Mouse (Mus musculus): Measurements from ENCODE around the gene Ago4.
"Not testable (repeated sequence)": the region's sequence is repeated elsewhere in the genome, so short reads cannot be mapped to it uniquely, and the experiment has no call there.

The Ago4 gene

GRCm38 (mm10) chr4:126532827-126533728, at the start of gene Ago4:
Ago4 (minus strand) TSS chr4:126533472.
- peak; percentile 37 for DNase-seq (ENCODE audit: low spot score)

- DNase-seq (ENCODE audit: low spot score): no peak
Observed at GRCm38 (mm10) chr4:126579077-126579476, 45.8 kb upstream of the Ago4 start.

GRCm38 (mm10) chr4:126577920-126578319, 44.6 kb upstream of the Ago4 start:
- DNase-seq (ENCODE audit: low spot score): no peak

GRCm38 (mm10) chr4:126576281-126576680, 43.0 kb upstream of the Ago4 start:
- DNase-seq (ENCODE audit: low spot score): no peak

GRCm38 (mm10) chr4:126569783-126570182, 36.5 kb upstream of the Ago4 start:
- no peak for DNase-seq (ENCODE audit: low spot score)

- no peak for DNase-seq (ENCODE audit: low spot score)
Observed at GRCm38 (mm10) chr4:126567243-126567642, 34.0 kb upstream of the Ago4 start.

- no peak for DNase-seq (ENCODE audit: low spot score)
Observed at GRCm38 (mm10) chr4:126563798-126564197, 30.5 kb upstream of the Ago4 start.

GRCm38 (mm10) chr4:126556809-126557711, 23.8 kb upstream of the Ago4 start, which contains the start of gene Clspn:
Clspn (plus strand) TSS chr4:126556935.
- peak; percentile 78 for DNase-seq (ENCODE audit: low spot score)

GRCm38 (mm10) chr4:126554462-126554861, 21.2 kb upstream of the Ago4 start:
- no peak for DNase-seq (ENCODE audit: low spot score)

GRCm38 (mm10) chr4:126553685-126554084, 20.4 kb upstream of the Ago4 start:
- no peak for DNase-seq (ENCODE audit: low spot score)

GRCm38 (mm10) chr4:126553105-126553504, 19.8 kb upstream of the Ago4 start:
- DNase-seq (ENCODE audit: low spot score): no peak

- DNase-seq (ENCODE audit: low spot score): no peak
Observed at GRCm38 (mm10) chr4:126552136-126552535, 18.9 kb upstream of the Ago4 start.

GRCm38 (mm10) chr4:126546183-126546582, 12.9 kb upstream of the Ago4 start:
- DNase-seq (ENCODE audit: low spot score): no peak

- DNase-seq (ENCODE audit: low spot score): no peak
Observed at GRCm38 (mm10) chr4:126545703-126546102, 12.4 kb upstream of the Ago4 start.

- no peak for DNase-seq (ENCODE audit: low spot score)
Observed at GRCm38 (mm10) chr4:126545016-126545415, 11.7 kb upstream of the Ago4 start.

- DNase-seq (ENCODE audit: low spot score): no peak
Observed at GRCm38 (mm10) chr4:126542838-126543237, 9.6 kb upstream of the Ago4 start.

GRCm38 (mm10) chr4:126540487-126541071, 7.3 kb upstream of the Ago4 start:
- DNase-seq (ENCODE audit: low spot score): no peak

GRCm38 (mm10) chr4:126536865-126537264, 3.6 kb upstream of the Ago4 start:
- no peak for DNase-seq (ENCODE audit: low spot score)

- DNase-seq (ENCODE audit: low spot score): not testable (repeated sequence)
Observed at GRCm38 (mm10) chr4:126535631-126536030, 2.4 kb upstream of the Ago4 start.

- DNase-seq (ENCODE audit: low spot score): no peak
Observed at GRCm38 (mm10) chr4:126533729-126534070, 428 bp upstream of the Ago4 start.

- no peak for DNase-seq (ENCODE audit: low spot score)
Observed at GRCm38 (mm10) chr4:126532292-126532691, 980 bp downstream of the Ago4 start.

GRCm38 (mm10) chr4:126526828-126527227, 6.4 kb downstream of the Ago4 start:
- DNase-seq (ENCODE audit: low spot score): no peak

All from urinary bladder, postnatal 25 days (tissue).